Mouse (Mus musculus): ENCODE results near the gene Ccdc157.
"Not testable (repeated sequence)": the region's sequence is repeated elsewhere in the genome, so short reads cannot be mapped to it uniquely, and the experiment has no call there.

The Ccdc157 gene

GRCm38 (mm10) chr11:4133450-4133849, 26.6 kb downstream of the Ccdc157 start:
- no peak for DNase-seq (ENCODE audit: low spot score in 2 of 2)

- not testable (repeated sequence) for DNase-seq (ENCODE audit: low spot score in 2 of 2)
Measured at GRCm38 (mm10) chr11:4128461-4128860, 31.6 kb downstream of the Ccdc157 start.

- no peak for DNase-seq (ENCODE audit: low spot score in 2 of 2)
Measured at GRCm38 (mm10) chr11:4127059-4127458, 33.0 kb downstream of the Ccdc157 start.

- peak in 1 of 2 experiments; percentile 58 for DNase-seq (ENCODE audit: low spot score in 2 of 2)
Measured at GRCm38 (mm10) chr11:4123922-4124321, 36.2 kb downstream of the Ccdc157 start.

- DNase-seq (ENCODE audit: low spot score in 2 of 2), result no peak
Measured at GRCm38 (mm10) chr11:4122742-4123579, 37.1 kb downstream of the Ccdc157 start, which contains the start of gene Sec14l2. TSS of gene Sec14l2 (minus strand) at chr11:4123415.

GRCm38 (mm10) chr11:4122226-4122625, 37.9 kb downstream of the Ccdc157 start:
- no peak for DNase-seq (ENCODE audit: low spot score in 2 of 2)

- DNase-seq (ENCODE audit: low spot score in 2 of 2), result no peak
Measured at GRCm38 (mm10) chr11:4121691-4122090, 38.4 kb downstream of the Ccdc157 start.

GRCm38 (mm10) chr11:4119635-4120034, 40.5 kb downstream of the Ccdc157 start:
- DNase-seq (ENCODE audit: low spot score in 2 of 2), result no peak

GRCm38 (mm10) chr11:4118081-4118921, 41.8 kb downstream of the Ccdc157 start:
- DNase-seq (ENCODE audit: low spot score in 2 of 2), result peak in 1 of 2 experiments; percentile 84

GRCm38 (mm10) chr11:4117372-4118071, 42.6 kb downstream of the Ccdc157 start:
- no peak for DNase-seq (ENCODE audit: low spot score in 2 of 2)

- DNase-seq (ENCODE audit: low spot score in 2 of 2), result peak in 1 of 2 experiments; percentile 71
Measured at GRCm38 (mm10) chr11:4116458-4117141, 43.5 kb downstream of the Ccdc157 start.

- DNase-seq (ENCODE audit: low spot score in 2 of 2), result peak in 1 of 2 experiments; percentile 39
Measured at GRCm38 (mm10) chr11:4115407-4115806, 44.7 kb downstream of the Ccdc157 start.

GRCm38 (mm10) chr11:4114541-4114940, 45.6 kb downstream of the Ccdc157 start:
- not testable (repeated sequence) for DNase-seq (ENCODE audit: low spot score in 2 of 2)

GRCm38 (mm10) chr11:4113970-4114369, 46.1 kb downstream of the Ccdc157 start:
- DNase-seq (ENCODE audit: low spot score in 2 of 2), result no peak

GRCm38 (mm10) chr11:4113496-4113895, 46.6 kb downstream of the Ccdc157 start:
- DNase-seq (ENCODE audit: low spot score in 2 of 2), result no peak

GRCm38 (mm10) chr11:4112861-4113260, 47.2 kb downstream of the Ccdc157 start:
- no peak for DNase-seq (ENCODE audit: low spot score in 2 of 2)

GRCm38 (mm10) chr11:4112033-4112432, 48.1 kb downstream of the Ccdc157 start:
- DNase-seq (ENCODE audit: low spot score in 2 of 2), result no peak

GRCm38 (mm10) chr11:4108691-4109090, 51.4 kb downstream of the Ccdc157 start:
- no peak for DNase-seq (ENCODE audit: low spot score in 2 of 2)

- DNase-seq (ENCODE audit: low spot score in 2 of 2), result not testable (repeated sequence)
Measured at GRCm38 (mm10) chr11:4107901-4108300, 52.2 kb downstream of the Ccdc157 start.

- peak; percentile 50 to 75 for DNase-seq (ENCODE audit: low spot score in 2 of 2)
Measured at GRCm38 (mm10) chr11:4105444-4105843, 54.6 kb downstream of the Ccdc157 start.

GRCm38 (mm10) chr11:4104989-4105388, 55.1 kb downstream of the Ccdc157 start:
- DNase-seq (ENCODE audit: low spot score in 2 of 2), result no peak

Data from left cerebral cortex, adult 9 months (tissue).